Mouse (Mus musculus): ENCODE data around the gene Rnf212b.

GRCm38 (mm10) chr14:54868026-54868425, 54.1 kb downstream of the Rnf212b start:
- TF ChIP-seq MAFK (IDR thresholded peaks at IDR 0.05; ENCODE audit: insufficient read depth, low read depth, low read length) = no peak
- TF ChIP-seq HCFC1 (IDR thresholded peaks at IDR 0.05; ENCODE audit: borderline replicate concordance, insufficient read depth, low read length) = no peak
- no peak for TF ChIP-seq CHD2 (IDR thresholded peaks at IDR 0.05; ENCODE audit: low read depth, low read length)

Measured in ES-E14 (cell line).